Mouse (Mus musculus) heart, embryonic 13.5 days (tissue): Measurements from ENCODE around the gene Gm4756. TPM values are rescaled to one million over a fixed set of nuclear protein-coding genes. Genes with fewer than 3 reads are reported as not detected.
A peak's percentile ranks its signal among the peaks of the same experiment; 100 is the strongest.

Experiments used
- ATAC-seq: fragments of 200-750 bp; cut with Nextera tagmentation; 2 replicates; pipeline ENCODE4 v1.8.0; 2017; ENCODE audit warnings: moderate TSS enrichment; ENCODE audit not compliant: insufficient number of reproducible peaks, low FRiP score, low TSS enrichment; ENCODE audit errors: extremely low read depth
- H3K27ac ChIP-seq: fragments of 300-500 bp; sonication (generic); replicated peaks from 2 replicates; pipeline ENCODE4 v1.5.1; 2015; ENCODE audit warnings: moderate library complexity, mild to moderate bottlenecking, inconsistent platforms
- H3K27me3 ChIP-seq: fragments of 300-500 bp; sonication (generic); replicated peaks from 2 replicates; pipeline ENCODE4 v1.6.1; 2015; ENCODE audit warnings: mild to moderate bottlenecking, inconsistent platforms
- H3K36me3 ChIP-seq: fragments of 300-500 bp; sonication (generic); 2 replicates; pipeline ENCODE4 v1.6.1; 2015; ENCODE audit warnings: mild to moderate bottlenecking, inconsistent platforms
- H3K4me1 ChIP-seq: fragments of 300-500 bp; sonication (generic); 2 replicates; pipeline ENCODE4 v1.6.1; 2015; ENCODE audit warnings: inconsistent platforms
- H3K4me2 ChIP-seq: fragments of 300-500 bp; sonication (generic); 2 replicates; pipeline ENCODE4 v1.6.1; 2015; ENCODE audit warnings: inconsistent platforms, mild to moderate bottlenecking, moderate library complexity
- H3K4me3 ChIP-seq: fragments of 300-500 bp; sonication (generic); 2 replicates; pipeline ENCODE4 v1.5.1; 2015; ENCODE audit warnings: moderate library complexity, mild to moderate bottlenecking, inconsistent platforms
- H3K9ac ChIP-seq: fragments of 300-500 bp; sonication (generic); 2 replicates; pipeline ENCODE4 v1.6.1; 2015; ENCODE audit warnings: inconsistent platforms, mild to moderate bottlenecking, moderate library complexity
- H3K9me3 ChIP-seq: fragments of 300-500 bp; sonication (generic); 2 replicates; pipeline ENCODE4 v1.6.1; 2016; ENCODE audit warnings: inconsistent platforms
- WGBS: fragments of 180-500 bp; shearing (Covaris S2); methylation state at CpG from one replicate; pipeline ENCODE4 v1.1.7; 2015; ENCODE audit warnings: mixed read lengths; 5-methylcytosine and 5-hydroxymethylcytosine counted together
- polyA plus RNA-seq: library from polyadenylated mRNA; unstranded; fragments of >200 nt; fragmentation: Nextera tagmentation; extraction: Ambion mirVana; gene quantifications from 2 replicates; pipeline ENCODE4 v1.2.1, GENCODE M21; 2015

Gm4756 gene
- polyA plus RNA-seq, 1 experiment from 2014 or later: not detected

GRCm38 (mm10) chr12:72674820-72675219, 25.4 kb upstream of the Gm4756 start:
- no peak overlapping the region for H3K4me3 ChIP-seq
- WGBS: 65% methylated on average over 2 of the region's 2 CpGs
- ATAC-seq: no peak; the same call in 1 of the 2 replicates
- H3K27ac ChIP-seq: peak overlapping the region; percentile 70
- no peaks in the 10 kb centered on the region; the same call in 1 of the 2 replicates for H3K9me3 ChIP-seq
- no peaks in the 10 kb centered on the region for H3K36me3 ChIP-seq
- H3K4me2 ChIP-seq: no peak overlapping the region
- no peak overlapping the region for H3K9ac ChIP-seq
- H3K27me3 ChIP-seq: no peaks in the 10 kb centered on the region
- peaks cover 13% of the 10 kb centered on the region for H3K4me1 ChIP-seq

GRCm38 (mm10) chr12:72674079-72674797, 24.8 kb upstream of the Gm4756 start:
- 51% methylated on average over 7 of the region's 7 CpGs for WGBS
- Histone ChIP-seq H3K4me1 (peaks cover 13% of the 10 kb centered on the region), H3K9ac (no peak overlapping the region), H3K4me2 (no peak overlapping the region; the same call in 1 of the 2 replicates), H3K27ac (peak overlapping the region; percentile 70), H3K4me3 (no peak overlapping the region), H3K36me3 (no peaks in the 10 kb centered on the region), H3K9me3 (no peaks in the 10 kb centered on the region; the same call in 1 of the 2 replicates), H3K27me3 (no peaks in the 10 kb centered on the region)
- no peak for ATAC-seq

GRCm38 (mm10) chr12:72671516-72672135, 22.2 kb upstream of the Gm4756 start:
- no peak for ATAC-seq
- H3K4me2 ChIP-seq: no peak overlapping the region
- WGBS: 86% methylated on average over 6 of the region's 6 CpGs
- H3K27me3 ChIP-seq: no peaks in the 10 kb centered on the region
- H3K9ac ChIP-seq: no peak overlapping the region
- H3K4me3 ChIP-seq: no peak overlapping the region
- H3K4me1 ChIP-seq: peaks cover 21% of the 10 kb centered on the region
- H3K9me3 ChIP-seq: no peaks in the 10 kb centered on the region; the same call in 1 of the 2 replicates
- no peaks in the 10 kb centered on the region for H3K36me3 ChIP-seq
- H3K27ac ChIP-seq: no peak overlapping the region

- no peak for ATAC-seq
- Histone ChIP-seq H3K4me3 (no peak overlapping the region), H3K4me2 (no peak overlapping the region), H3K27ac (no peak overlapping the region), H3K36me3 (no peaks in the 10 kb centered on the region), H3K4me1 (peaks cover 25% of the 10 kb centered on the region), H3K27me3 (no peaks in the 10 kb centered on the region), H3K9me3 (no peaks in the 10 kb centered on the region; the same call in 1 of the 2 replicates), H3K9ac (no peak overlapping the region)
- 76% methylated on average over 8 of the region's 8 CpGs for WGBS
These were observed 21.5 kb upstream of the Gm4756 start for GRCm38 (mm10) chr12:72670921-72671320.

- H3K9ac ChIP-seq: no peak overlapping the region
- WGBS: 59% methylated on average over 10 of the region's 10 CpGs
- no peak for ATAC-seq
- no peaks in the 10 kb centered on the region for H3K9me3 ChIP-seq
- no peak overlapping the region for H3K4me3 ChIP-seq
- H3K36me3 ChIP-seq: no peaks in the 10 kb centered on the region
- no peak overlapping the region for H3K27ac ChIP-seq
- no peaks in the 10 kb centered on the region for H3K27me3 ChIP-seq
- H3K4me2 ChIP-seq: no peak overlapping the region
- peaks cover 31% of the 10 kb centered on the region for H3K4me1 ChIP-seq
These were observed 18.5 kb upstream of the Gm4756 start for GRCm38 (mm10) chr12:72667868-72668469.

DNA sequence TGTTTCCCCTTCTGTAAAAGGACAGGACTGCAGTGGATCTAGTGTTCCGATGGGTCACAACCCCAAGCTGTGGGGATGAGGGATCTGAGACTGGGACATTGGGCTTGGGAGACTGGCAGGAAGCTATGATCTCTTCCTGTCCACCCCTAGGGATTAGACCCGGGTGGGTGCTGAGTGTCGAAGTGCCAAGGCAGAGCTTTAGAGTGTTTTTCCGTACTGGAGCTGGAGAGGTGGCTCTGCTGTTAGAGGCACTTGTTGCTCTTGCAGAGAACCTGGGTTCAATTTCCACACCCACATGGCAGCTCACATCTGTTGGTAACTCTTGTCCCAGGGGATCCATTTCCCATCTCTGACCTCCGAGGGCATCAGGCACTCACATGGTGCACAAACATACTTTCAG, 16.6 kb upstream of the Gm4756 start:
- H3K27ac ChIP-seq: peak overlapping the region; percentile 94; the same call in 1 of the 2 replicates
- no peaks in the 10 kb centered on the region for H3K27me3 ChIP-seq
- H3K4me2 ChIP-seq: no peak overlapping the region
- H3K9me3 ChIP-seq: no peaks in the 10 kb centered on the region
- no peak overlapping the region for H3K9ac ChIP-seq
- peaks cover 32% of the 10 kb centered on the region for H3K4me1 ChIP-seq
- 62% methylated on average over 5 of the region's 5 CpGs for WGBS
- ATAC-seq: no peak
- no peak overlapping the region for H3K4me3 ChIP-seq
- no peaks in the 10 kb centered on the region for H3K36me3 ChIP-seq

DNA sequence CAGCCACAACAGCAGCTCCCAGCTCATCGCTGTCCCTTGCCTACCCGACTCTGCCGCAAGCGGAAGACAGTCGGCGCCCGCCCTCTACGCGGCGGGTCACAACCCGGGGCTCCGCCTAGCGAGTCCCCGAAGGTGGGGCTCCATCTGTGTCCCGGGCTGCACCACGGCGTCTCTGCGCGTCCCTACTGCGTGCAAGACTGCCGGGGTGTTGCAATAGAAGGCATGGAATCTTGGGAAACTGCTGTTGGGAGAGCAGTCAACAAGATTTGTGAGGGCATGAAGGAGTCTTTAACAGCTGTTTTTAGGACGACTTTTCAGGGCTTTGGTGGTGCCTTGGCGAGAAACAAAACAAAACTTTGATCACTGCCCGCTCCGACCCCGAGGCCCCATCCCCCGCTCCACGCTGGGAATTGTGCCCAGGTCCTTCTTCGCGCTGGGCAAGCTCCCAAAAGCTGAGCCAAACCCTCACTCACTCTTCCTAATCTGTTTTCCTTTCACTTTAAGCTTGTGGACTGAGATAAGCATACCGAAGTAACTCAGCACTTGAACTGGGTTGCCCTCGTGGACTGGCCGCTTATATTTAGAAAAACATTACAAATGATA, 15.4 kb upstream of the Gm4756 start, which contains the start of gene Dhrs7:
Dhrs7 (minus strand) TSS at position 175 of the 603 bp plus-strand sequence.
- no peaks in the 10 kb centered on the region for H3K27me3 ChIP-seq
- peak within 1 kb of the TSS; percentile 79 for H3K4me3 ChIP-seq
- WGBS: under 1% methylated on average over 33 of the region's 33 CpGs
- peak within 1 kb of the TSS; percentile 89 for H3K9ac ChIP-seq
- no peaks in the 10 kb centered on the region for H3K36me3 ChIP-seq
- peak within 1 kb of the TSS; percentile 94 for H3K27ac ChIP-seq
- ATAC-seq: peak; percentile 89
- peak within 1 kb of the TSS; percentile 88 for H3K4me2 ChIP-seq
- peaks cover 32% of the 10 kb centered on the region for H3K4me1 ChIP-seq
- no peaks in the 10 kb centered on the region for H3K9me3 ChIP-seq

DNA sequence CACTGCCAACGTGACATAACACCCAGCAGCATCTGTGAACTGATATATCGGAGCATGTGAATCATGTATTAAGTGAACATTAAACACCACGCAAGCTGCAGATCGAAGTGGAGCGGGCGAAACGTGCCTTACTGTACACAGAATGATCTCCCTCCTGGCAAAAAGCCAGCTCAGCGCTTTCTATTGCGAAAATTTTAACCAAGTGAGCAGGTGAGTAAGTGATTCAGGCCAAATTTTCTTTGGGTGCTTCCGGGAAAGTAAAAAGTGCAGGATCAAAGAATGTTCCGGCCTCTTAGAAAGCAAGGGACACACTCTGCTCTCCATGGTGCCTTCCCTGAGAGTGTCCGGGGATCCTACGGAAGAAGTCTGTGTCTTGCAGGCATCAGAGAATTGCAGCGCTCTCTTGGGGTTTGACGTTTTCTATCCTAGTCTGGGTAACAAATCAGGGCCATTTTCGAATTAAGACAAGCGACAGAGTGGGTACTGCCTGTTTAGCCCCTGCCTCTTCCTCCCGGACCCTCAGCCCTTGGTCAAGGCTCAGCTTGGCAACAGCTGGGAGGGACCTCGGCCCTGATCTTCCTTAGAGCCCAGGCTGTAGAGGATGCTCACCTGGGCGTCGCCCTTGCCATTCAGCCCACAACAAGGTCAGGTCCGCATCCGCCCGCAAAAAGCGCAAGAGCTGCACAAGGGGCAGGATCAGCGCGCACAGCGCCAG, 14.7 kb upstream of the Gm4756 start:
- Histone ChIP-seq H3K4me1 (peaks cover 32% of the 10 kb centered on the region), H3K4me3 (peak overlapping the region; percentile 79), H3K4me2 (peak overlapping the region; percentile 88), H3K27ac (peak overlapping the region; percentile 94), H3K9ac (peak overlapping the region; percentile 89), H3K9me3 (no peaks in the 10 kb centered on the region), H3K27me3 (no peaks in the 10 kb centered on the region), H3K36me3 (peaks cover 2% of the 10 kb centered on the region; the same call in 1 of the 2 replicates)
- ATAC-seq: peak; percentile 12; the same call in 1 of the 2 replicates
- 8% methylated on average over 28 of the region's 28 CpGs for WGBS

- Histone ChIP-seq H3K4me2 (no peak overlapping the region), H3K4me3 (no peak overlapping the region), H3K9me3 (no peaks in the 10 kb centered on the region), H3K4me1 (no peaks in the 10 kb centered on the region), H3K36me3 (peaks cover 54% of the 10 kb centered on the region), H3K27ac (no peak overlapping the region), H3K9ac (no peak overlapping the region), H3K27me3 (no peaks in the 10 kb centered on the region)
- ATAC-seq: no peak
- 88% methylated on average over 16 of the region's 16 CpGs for WGBS
These were observed 6.3 kb upstream of the Gm4756 start for GRCm38 (mm10) chr12:72655775-72656174.

- H3K4me1 ChIP-seq: no peaks in the 10 kb centered on the region
- ATAC-seq: no peak
- no peaks in the 10 kb centered on the region for H3K9me3 ChIP-seq
- H3K4me3 ChIP-seq: no peak overlapping the region
- no peaks in the 10 kb centered on the region for H3K27me3 ChIP-seq
- H3K36me3 ChIP-seq: peaks cover 64% of the 10 kb centered on the region
- no peak overlapping the region for H3K4me2 ChIP-seq
- H3K27ac ChIP-seq: no peak overlapping the region
- 17% methylated on average over 4 of the region's 4 CpGs for WGBS
- no peak overlapping the region for H3K9ac ChIP-seq
These were observed 5.2 kb upstream of the Gm4756 start for GRCm38 (mm10) chr12:72654698-72655097.
